Mouse (Mus musculus) forebrain, embryonic 14.5 days (tissue): ENCODE measurements at regions not wholly inside any gene's neighbourhood (a gene's known extent, or its start where the extent isn't known, plus 50 kb on each side); places are given as distances from the start of the nearest gene placed in this dataset.

Experiments
- ATAC-seq: fragments of 200-750 bp; cut with Nextera tagmentation; 2 replicates; pipeline ENCODE4 v1.8.0; 2017; ENCODE audit warnings: mild to moderate bottlenecking, moderate library complexity
- DNase-seq: peaks from one replicate; pipeline ENCODE4 v3.0.0-alpha.2; 2015; ENCODE audit warnings: low spot score
- H3K27ac ChIP-seq: fragments of 300-500 bp; sonication (generic); 2 replicates; pipeline ENCODE4 v1.5.1; 2014; ENCODE audit warnings: low read depth, mild to moderate bottlenecking, control low read depth, low read length, moderate library complexity
- H3K27me3 ChIP-seq: fragments of 300-500 bp; sonication (generic); replicated peaks from 2 replicates; pipeline ENCODE4 v1.6.1; 2014; ENCODE audit warnings: low read length, control low read depth, mixed read lengths; ENCODE audit not compliant: control insufficient read depth, insufficient read depth
- H3K36me3 ChIP-seq: fragments of 300-500 bp; sonication (generic); 2 replicates; pipeline ENCODE4 v1.6.1; 2014; ENCODE audit warnings: low read length, control low read depth; ENCODE audit not compliant: control insufficient read depth, insufficient read depth
- H3K4me1 ChIP-seq: fragments of 300-500 bp; sonication (generic); 2 replicates; pipeline ENCODE4 v1.6.1; 2014; ENCODE audit warnings: antibody characterized with exemption, low read length, control low read depth; ENCODE audit not compliant: control insufficient read depth, insufficient read depth
- H3K4me2 ChIP-seq: fragments of 300-500 bp; sonication (generic); 2 replicates; pipeline ENCODE4 v1.6.1; 2014; ENCODE audit warnings: mild to moderate bottlenecking, control low read depth, low read length
- H3K4me3 ChIP-seq: fragments of 300-500 bp; sonication (generic); 2 replicates; pipeline ENCODE4 v1.5.1; 2014; ENCODE audit warnings: low read depth, low read length, control low read depth
- H3K9ac ChIP-seq: fragments of 300-500 bp; sonication (generic); 2 replicates; pipeline ENCODE4 v1.6.1; 2014; ENCODE audit warnings: mild to moderate bottlenecking, low read length, control low read depth, moderate library complexity
- H3K9me3 ChIP-seq: fragments of 300-500 bp; sonication (generic); replicated peaks from 2 replicates; pipeline ENCODE4 v1.6.1; 2016; ENCODE audit warnings: low read length, control low read depth, mixed read lengths; ENCODE audit not compliant: control insufficient read depth
- WGBS: fragments of 180-500 bp; shearing (Covaris S2); extraction: QIAGEN DNeasy Blood & Tissue Kit; methylation state at CpG from one replicate; pipeline ENCODE4 v1.1.7; 2014; 5-methylcytosine and 5-hydroxymethylcytosine counted together

GRCm38 (mm10) chr1:106460957-106461356 lies 253.1 kb downstream of the Bcl2 start:
- Histone ChIP-seq H3K9me3 (no peaks in the 10 kb centered on the region), H3K9ac (no peak overlapping the region), H3K27ac (no peak overlapping the region), H3K27me3 (no peaks in the 10 kb centered on the region), H3K4me2 (no peak overlapping the region), H3K4me1 (0 out of 2 replicates have a peak, but pooled peaks cover 3% of the 10 kb centered on the region), H3K36me3 (no peaks in the 10 kb centered on the region), H3K4me3 (no peak overlapping the region)
- no peak for DNase-seq
- 77% methylated on average over 2 of the region's 2 CpGs for WGBS
- ATAC-seq: no peak

- H3K9ac ChIP-seq: no peak overlapping the region
- no peak overlapping the region for H3K4me3 ChIP-seq
- DNase-seq (no peak), ATAC-seq (no peak)
- H3K36me3 ChIP-seq: no peaks in the 10 kb centered on the region
- H3K4me2 ChIP-seq: no peak overlapping the region
- no peaks in the 10 kb centered on the region for H3K4me1 ChIP-seq
- no peaks in the 10 kb centered on the region for H3K27me3 ChIP-seq
- 86% methylated on average over 2 of the region's 2 CpGs for WGBS
- H3K27ac ChIP-seq: no peak overlapping the region
- no peaks in the 10 kb centered on the region for H3K9me3 ChIP-seq
Measured at GRCm38 (mm10) chr1:106449795-106450194, 264.3 kb downstream of the Bcl2 start.
